Mouse (Mus musculus): Measurements from ENCODE around the gene Tex44.

GRCm38 (mm10) chr1:86381027-86381426 lies 45.1 kb upstream of the Tex44 start:
- TF ChIP-seq CTCF (IDR thresholded peaks at IDR 0.05) (peak; percentile 91), EP300 (IDR thresholded peaks at IDR 0.05) (no peak)

Measured in lung, postnatal 0 days (tissue).